Mouse (Mus musculus) regulatory T cell (primary cell): ENCODE measurements around the gene 6030468B19Rik.

Source experiments
- in situ Hi-C: fragments of 300-600 bp; cut with MboI, MseI; formaldehyde crosslinking; loops from one replicate; pipeline ENCODE4 v1.15.1; 2025; ENCODE audit warnings: high pct_unique_total_duplicates

6030468B19Rik gene

DNA sequence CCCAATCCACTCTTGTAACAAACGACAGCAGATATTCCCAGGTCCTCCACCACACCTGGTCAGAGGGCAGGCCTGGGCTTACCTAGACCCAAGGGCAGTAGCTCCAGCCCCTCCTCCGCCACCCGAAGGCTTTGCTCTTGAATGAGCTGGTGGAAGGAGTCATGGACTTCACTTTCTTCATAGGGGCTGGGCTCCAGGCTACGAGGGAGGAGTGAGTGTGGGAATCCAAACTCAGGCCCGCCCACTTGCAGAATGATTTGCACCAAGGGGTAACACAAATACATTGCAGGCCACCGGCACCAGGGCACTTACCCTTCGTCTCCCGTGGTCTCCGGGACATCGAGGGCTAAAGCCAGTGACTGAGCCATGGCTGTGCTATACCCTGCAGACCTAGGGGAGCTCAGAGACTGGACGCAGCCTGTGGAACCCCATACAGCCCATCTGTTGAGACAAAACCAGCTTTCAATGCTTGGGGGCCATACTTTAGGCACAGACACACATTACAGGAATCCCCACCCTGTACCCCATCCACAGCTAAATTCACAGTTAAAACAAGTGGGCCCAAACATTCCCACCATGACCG is 18.5 kb upstream of the 6030468B19Rik start:
- in situ Hi-C loops, result loop anchor here (25.0 kb wide), 1 partner anchor 1367 kb away; the partner anchor contains the start of gene Rnf157

DNA sequence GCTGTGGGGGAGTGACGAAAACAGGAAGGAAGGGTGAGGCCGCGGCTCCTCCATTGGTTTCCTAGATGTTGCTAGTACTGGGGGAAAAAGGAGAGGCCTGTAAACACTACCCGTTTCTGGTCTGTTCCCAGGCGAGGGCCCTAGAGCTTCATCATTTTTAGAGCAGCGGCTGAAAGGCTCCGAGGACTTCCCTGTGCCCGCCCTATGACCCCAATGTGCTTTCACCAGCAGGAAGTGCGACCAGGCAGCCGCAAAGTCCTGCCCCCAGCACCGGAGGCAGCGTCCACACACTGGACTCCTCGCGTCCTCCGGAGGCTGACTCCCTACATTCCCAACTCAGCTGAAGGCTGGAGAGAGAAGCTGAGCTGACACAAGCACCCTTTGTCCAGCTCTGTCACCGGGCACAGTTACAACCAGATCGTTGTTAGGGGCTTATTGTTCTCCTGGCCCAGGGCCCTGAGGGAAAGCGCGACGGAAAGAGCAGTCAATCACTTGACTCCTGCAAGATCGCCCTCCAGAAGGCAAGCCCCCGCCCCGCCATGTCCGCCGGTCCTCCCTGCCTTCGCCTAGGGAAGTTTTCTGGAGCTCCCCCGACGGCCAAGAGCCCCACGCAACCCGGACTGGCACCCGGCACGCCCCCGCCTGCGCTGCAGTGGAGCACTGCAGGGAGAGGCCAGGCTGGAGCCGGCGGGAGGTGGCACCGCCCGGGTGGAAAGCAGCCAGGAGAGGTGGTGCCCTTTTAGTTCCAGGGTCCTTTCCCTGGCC is 17.8 kb upstream of the 6030468B19Rik start:
- in situ Hi-C loops, result loop anchor here (25.0 kb wide), 1 partner anchor 1367 kb away; the partner anchor contains the start of gene Rnf157

DNA sequence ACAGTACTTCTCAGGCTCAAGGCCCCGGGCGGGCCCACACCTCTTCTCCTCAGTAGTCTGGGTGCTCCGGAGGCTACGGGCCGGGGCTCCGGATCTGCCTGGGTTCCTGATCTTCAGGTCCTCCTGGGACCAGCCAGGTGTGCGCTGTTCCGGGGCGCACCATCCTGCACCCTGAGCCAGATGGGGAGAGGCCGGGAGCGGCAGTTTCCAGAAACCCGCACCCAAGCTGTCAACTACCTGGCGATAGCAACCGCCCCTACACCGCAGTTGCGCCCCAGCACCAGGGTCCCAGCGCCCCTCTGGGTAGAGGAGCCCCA is 17.3 kb upstream of the 6030468B19Rik start:
- in situ Hi-C loops, result loop anchor here (25.0 kb wide), 1 partner anchor 1368 kb away; the partner anchor contains the start of gene Rnf157

DNA sequence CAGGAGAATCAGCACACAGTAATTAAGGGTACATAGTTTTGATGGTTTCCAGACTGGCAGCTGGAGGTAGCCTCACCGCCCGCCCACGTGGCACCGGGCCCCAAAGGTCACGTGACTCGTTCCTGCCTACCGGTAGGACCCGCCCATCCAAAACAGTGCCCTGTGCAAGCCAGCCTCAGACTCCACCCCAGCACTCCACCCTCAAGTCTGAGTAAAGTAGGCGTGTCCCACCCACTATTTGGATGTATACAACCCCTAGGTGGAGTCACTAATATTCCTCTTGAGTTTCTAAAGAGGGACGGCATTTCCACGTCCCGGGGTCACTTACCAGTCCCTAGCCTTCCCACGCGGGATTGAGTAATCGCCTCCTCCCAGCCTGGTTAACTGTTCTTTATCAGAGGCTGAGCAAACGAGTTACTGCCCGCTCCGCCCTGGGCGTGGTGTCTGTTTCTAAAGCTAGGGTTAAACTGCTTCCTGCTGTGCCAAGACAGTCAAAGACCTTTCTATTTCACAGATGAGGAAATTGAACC is 16.8 kb upstream of the 6030468B19Rik start:
- in situ Hi-C loops, result loop anchor here (25.0 kb wide), 1 partner anchor 1368 kb away; the partner anchor contains the start of gene Rnf157

DNA sequence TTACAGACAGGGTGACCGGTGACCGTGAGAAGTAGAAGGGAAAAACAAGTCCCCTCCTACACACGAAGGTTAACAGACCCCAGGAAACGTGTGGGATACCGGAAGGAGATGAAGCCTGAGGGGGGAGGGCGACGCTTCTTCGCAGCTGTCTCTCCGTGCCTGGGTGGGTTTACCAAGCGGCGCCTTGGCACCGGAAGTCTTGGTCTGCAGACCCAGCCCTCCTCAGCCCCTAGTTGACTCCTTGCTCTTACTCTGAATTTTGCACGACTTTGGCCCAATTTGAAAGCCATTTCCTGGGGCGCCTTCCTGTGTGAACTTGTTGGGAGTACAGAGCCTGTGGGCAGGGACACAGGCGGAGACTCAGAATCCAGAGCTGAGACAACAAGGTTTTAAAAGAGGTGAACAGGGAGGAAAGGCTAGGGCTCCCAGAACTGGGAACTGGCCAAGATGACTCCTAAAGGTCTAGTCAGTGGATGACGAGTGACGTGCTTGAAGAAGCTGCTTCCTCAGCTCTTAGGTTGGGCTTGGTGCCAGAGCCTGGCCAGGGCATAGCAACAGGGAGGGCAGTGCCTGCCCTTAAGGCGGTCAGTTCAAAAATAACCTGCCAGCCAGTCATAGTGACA is 16.1 kb upstream of the 6030468B19Rik start:
- in situ Hi-C loops, result loop anchor here (25.0 kb wide), 1 partner anchor 1369 kb away; the partner anchor contains the start of gene Rnf157

DNA sequence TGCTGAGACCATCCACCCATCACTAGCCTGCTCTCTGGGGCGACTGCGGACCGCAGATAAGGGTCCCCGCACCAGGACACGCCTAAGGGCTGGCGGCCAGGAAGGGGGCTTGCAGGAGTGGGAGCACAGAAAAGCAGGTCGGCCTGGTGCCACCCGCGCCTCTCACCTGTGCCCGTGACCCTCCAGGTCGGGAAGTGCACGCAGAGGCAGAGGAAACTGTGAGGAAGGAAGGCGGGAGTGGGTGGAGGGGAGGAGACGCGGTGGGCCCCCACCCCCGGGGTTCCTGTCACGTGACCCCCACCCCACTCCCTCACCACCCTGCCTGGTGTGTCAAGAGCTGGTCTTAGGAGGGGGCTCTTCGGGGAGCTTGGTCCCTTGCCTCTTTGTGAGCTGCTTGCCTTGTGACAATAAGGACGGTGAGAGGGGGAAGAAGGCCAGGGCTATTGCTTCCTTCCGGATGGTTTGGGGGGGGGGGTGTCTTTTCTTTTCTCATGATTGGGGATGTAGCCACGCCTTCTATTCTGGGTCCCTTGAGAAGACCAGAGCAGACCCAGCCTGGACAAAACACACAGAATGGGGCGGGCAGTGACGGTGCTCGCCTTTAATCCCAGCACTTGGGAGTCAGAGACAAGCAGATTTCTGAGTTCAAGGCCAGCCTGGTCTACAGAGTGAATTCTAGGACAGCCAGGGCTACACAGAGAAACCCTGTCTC is 15.3 kb upstream of the 6030468B19Rik start, which contains the start of the genes Tmc8 and Tmc6:
Gene Tmc8, plus strand, starts transcription at position 84 of the 712 bp plus-strand sequence.
Gene Tmc6, minus strand, starts transcription at position 206 of the 712 bp plus-strand sequence.
- in situ Hi-C loops, result loop anchor here (25.0 kb wide), 1 partner anchor 1370 kb away; the partner anchor contains the start of gene Rnf157

DNA sequence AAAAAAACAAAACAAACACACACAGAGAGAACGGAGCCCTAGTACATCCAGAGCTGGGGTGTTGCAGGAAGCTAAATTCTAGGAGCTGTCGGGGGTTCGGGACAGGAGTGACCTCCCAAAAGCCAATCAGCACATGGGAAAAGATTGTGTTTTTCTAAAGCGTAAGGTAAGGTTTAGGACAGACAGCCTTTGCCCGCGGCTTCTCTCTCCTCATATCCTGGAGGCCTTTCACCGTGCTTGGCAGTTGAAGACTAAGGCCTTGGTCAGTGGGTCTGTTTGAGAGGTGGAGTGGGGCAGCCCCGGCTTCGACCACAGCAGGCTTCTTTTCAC is 14.8 kb upstream of the 6030468B19Rik start:
- in situ Hi-C loops, result loop anchor here (25.0 kb wide), 1 partner anchor 1370 kb away; the partner anchor contains the start of gene Rnf157

DNA sequence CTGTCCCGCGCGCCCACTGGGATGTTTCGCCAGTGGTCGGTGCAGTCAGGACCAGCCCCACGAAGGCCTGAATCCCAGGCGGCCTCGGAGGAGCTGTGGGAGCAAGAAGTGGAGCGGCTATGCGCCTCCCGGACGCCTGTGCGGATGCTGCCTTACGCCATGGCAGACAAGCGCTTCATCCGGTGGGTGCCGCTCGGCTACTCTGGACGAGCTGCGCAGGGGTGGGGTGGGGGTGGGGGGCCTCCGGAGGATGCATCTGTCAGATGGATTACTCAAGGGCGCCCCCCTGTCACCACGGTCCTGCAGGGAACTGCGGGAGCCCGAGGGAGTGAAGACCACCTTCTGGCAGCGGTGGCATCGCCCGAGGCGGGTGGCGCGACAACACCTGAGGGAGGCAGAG is 14.4 kb upstream of the 6030468B19Rik start:
- in situ Hi-C loops, result loop anchor here (25.0 kb wide), 1 partner anchor 1371 kb away; the partner anchor contains the start of gene Rnf157

DNA sequence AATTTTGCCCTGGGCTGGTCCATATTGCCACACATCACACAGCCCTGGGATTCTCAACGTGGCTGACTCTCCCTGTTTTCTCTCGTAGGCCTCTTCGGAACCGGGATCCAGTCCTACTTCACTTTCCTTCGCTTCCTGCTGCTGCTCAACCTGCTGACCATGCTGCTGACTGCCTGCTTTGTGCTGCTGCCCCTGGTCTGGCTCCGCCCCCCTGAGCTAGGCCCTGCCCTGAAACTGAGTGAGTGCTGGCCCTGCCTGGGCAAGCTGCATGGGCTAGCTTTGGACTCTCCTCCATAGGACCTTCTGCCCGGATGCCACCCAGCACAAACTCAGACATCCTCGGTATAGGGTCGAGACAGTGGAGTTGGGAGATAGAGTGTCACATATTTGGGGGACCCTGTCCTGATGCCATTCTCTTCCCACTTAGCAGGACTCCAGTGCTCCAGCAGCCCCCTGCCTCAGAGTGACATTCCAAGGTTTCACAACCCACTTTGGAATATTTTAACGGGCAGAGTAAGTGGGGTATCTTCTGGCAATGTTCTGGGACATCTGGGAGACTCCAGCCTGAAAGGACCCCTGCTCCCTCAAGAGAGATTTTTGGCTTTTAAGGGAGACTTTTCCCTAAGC is 13.7 kb upstream of the 6030468B19Rik start:
- in situ Hi-C loops, result loop anchor here (25.0 kb wide), 1 partner anchor 1371 kb away; the partner anchor contains the start of gene Rnf157

DNA sequence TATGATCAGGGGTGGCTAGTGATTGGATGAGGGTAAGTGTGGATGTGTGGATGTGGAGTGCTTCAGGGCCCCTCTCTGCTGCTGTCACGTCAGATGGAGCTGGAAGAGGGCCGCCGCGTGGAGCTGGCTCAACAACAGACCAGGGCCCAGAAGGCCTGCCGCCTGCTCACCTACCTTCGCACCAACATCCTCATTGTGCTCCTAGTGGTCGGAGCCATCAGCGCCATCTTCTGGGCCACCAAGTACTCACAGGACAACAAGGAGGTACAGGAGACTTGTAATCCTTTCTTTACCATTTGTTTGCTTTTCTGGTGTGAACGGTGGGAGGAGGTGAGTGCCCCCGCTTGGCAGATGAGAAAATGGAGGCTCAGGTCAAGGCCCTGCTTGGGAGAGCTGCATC is 11.2 kb upstream of the 6030468B19Rik start:
- in situ Hi-C loops, result loop anchor here (25.0 kb wide), 1 partner anchor 1374 kb away; the partner anchor contains the start of gene Rnf157

DNA sequence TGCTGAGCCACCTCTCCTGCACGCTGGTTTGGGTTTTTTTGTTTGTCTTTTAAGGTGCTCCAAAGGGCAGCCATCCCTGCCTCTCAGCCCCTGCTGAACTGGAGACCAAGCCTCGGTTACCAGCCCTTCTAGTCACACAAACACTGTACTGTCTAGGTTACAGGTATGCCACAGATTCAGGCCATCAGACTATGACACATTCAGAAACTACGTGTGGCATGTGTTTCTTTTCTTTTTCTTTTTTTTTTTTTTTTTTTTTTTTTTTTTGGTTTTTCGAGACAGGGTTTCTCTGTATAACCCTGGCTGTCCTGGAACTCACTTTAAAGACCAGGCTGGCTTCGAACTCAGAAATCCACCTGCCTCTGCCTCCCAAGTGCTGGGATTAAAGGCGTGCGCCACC is 9.0 kb upstream of the 6030468B19Rik start:
- in situ Hi-C loops, result loop anchor here (25.0 kb wide), 1 partner anchor 1376 kb away; the partner anchor contains the start of gene Rnf157

DNA sequence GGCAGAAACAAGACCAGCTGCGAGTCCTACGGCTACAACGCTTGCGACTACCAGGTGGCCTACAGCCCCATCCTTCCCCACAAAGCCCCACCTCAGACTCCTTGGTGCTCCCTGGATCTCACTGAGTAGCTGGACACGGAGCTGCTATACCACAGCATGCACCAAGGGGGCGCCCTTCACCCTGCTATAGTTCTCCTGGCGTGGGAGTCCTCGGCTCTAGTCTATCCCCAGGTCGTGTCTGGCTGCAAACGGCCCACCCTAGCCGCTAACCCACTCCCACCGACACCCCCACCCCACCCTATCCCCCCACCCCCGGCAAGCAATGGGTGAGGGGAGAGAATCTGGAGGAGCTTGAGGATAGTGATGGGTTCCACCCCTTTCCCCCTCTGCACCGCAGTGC is 7.2 kb upstream of the 6030468B19Rik start:
- in situ Hi-C loops, result loop anchor here (25.0 kb wide), 1 partner anchor 1378 kb away; the partner anchor contains the start of gene Rnf157

DNA sequence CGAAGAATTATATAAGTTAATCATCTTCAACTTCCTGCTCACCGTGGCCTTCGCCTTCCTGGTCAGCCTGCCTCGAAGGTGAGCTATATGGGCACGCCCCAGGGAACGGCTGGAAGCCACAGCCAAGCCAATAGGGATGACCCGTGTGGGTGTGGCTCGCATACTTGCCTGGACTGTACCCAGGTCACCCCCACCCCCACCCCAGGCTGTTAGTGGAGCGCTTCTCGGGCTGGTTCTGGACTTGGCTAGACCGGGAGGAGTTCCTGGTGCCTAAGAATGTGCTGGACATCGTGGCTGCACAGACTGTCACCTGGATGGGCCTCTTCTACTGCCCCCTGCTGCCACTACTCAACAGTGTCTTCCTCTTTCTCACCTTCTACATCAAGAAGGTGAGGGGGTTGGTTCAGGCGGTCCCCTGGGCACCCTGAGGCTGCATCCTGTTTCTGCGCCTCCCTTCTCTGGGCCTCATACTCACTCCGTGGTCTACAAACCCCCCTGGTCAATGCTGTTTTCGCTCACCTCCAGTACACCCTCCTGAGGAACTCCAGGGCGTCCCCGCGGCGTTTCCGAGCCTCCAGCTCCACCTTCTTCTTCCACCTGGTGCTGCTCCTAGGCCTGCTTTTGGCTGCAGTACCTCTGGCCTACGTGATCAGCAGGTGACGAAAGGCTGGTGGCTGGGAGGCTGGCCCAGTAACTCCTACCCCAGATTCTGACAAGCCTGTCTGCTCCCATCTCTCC is 6.6 kb upstream of the 6030468B19Rik start:
- in situ Hi-C loops, result loop anchor here (25.0 kb wide), 1 partner anchor 1379 kb away; the partner anchor contains the start of gene Rnf157

DNA sequence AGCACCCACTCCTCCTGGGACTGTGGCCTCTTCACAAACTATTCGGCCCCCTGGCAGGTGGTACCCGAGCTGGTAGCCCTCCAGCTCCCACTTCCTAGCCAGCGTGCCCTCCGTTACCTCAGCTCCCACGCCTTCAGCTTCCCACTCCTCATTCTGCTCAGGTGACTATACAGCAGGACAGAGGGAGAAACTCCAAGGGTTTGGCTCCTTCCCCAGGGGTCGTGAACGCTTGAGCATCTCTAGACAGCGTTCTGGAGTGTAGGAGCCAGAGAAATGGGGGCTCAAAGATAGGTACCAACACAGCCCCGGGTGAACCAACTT is 6.1 kb upstream of the 6030468B19Rik start:
- in situ Hi-C loops, result loop anchor here (25.0 kb wide), 1 partner anchor 1379 kb away; the partner anchor contains the start of gene Rnf157

DNA sequence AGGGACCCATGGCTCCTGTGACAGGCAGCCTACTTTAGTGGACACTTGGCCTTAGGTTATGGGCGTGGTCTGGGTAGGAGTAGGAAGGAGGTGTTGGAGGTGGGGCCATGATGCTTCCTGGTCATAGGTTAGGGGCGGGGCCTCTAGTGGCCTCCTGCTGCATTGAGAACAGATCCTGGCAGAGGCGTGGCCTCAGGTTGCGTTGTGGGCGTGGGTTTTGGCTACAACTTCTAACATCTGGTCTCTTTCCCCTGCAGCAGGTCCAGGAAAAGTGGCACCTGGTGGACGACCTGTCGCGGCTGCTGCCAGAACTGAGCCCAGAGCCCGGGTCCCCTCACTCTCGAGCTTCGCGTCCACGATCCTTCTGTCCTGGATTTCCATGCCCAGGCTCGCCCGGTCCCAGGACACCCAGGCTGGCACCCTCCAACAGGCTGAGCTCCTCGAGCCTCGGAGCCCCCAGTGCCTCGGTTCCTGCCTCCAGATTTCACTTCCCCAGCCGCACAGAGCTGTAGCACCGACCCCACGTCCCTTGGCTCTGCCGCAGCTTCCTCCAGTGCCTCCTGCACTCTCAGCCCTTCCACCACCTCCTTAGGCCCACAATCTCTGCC is 5.1 kb upstream of the 6030468B19Rik start:
- in situ Hi-C loops, result loop anchor here (25.0 kb wide), 1 partner anchor 1380 kb away; the partner anchor contains the start of gene Rnf157

DNA sequence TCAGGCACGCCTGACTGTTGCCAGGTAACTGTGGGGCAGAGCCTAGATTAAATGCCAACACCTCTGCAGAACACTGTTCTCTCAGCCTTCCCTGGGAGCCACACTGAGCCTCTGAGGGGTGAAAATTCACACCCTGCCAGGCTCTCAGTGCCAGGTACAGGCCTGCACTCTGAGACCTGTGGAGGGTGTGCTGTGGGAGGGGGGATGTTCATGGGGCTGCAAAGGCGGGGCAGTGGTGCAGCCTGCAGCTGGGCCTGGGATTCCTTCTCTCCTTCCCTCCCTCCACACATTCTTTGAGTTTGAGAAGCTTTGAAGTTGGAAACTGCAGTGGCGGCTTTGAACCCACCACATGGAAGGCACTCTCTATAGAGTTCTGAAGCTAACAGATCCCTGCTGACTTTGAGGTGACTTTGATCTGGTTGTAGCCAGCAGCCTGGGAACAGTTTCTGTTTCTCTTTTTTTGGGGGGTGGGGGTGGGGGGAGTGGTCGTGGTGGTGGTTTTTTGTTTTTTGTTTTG is 3.4 kb upstream of the 6030468B19Rik start:
- in situ Hi-C loops, result loop anchor here (25.0 kb wide), 1 partner anchor 1382 kb away; the partner anchor contains the start of gene Rnf157

DNA sequence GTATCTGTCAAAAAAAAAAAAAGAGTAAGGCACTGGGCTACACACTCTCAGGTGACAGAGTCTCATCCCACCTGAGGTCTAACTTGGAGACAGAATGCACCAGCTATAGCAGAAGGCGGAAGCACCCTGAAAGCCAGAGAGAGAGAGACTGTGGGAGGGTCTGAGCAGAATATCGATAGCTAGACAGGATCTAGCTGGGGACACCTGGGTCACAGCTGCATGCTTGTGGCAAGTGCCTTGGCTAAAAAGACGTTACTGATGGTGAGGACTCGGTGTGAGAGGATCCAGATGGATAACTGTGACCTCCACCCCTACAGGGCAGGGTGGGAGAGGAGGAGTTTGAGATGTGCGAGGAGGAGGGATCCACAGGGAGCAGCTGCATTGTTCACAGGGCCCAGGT is 506 bp upstream of the 6030468B19Rik start:
- in situ Hi-C loops, result loop anchor here (25.0 kb wide), 1 partner anchor 1385 kb away; the partner anchor contains the start of gene Rnf157

DNA sequence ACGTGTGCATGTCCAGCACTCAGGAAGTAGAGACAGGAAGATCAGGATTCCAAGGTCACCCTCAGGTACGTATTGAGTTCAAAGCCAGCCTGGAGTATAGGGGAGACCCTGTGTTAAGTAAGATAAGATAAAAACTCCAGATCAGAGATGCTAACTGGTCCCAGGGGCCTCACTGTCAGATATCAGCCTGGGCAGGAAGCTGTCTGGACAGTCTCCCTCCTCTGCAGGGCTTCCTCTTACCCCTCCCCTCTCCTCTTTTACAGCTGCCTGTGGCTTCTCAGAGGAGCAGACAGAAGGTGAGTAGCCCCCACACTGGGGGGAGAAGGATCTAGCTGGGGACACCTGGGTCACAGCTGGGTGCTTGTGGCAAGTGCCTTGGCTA is 691 bp downstream of the 6030468B19Rik start:
- in situ Hi-C loops, result loop anchor here (25.0 kb wide), 1 partner anchor 1386 kb away; the partner anchor contains the start of gene Rnf157

DNA sequence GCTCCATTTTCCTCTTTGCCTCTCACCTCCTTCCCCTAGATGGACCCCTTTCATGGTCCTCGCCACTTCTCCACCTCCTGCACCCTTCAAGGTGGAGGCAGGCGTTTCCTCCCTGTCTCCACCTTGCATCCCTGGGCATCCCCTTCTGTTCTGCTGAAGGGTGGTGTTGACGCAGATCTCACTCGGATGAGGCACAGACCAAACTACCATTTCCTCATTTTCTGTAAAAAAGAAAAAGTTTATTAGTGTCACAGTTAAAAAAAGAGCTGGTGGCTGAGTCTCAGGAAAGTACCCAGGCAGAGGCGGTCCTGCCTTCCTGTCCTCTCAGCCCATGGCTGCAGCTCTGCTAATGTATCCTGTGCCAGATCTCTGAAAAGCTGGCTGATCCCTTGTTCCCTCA is 1.7 kb downstream of the 6030468B19Rik start:
- in situ Hi-C loops, result loop anchor here (25.0 kb wide), 1 partner anchor 1387 kb away; the partner anchor contains the start of gene Rnf157
